Mouse (Mus musculus) MEL (cell line): ENCODE measurements at regions not wholly inside any gene's neighbourhood (a gene's known extent, or its start where the extent isn't known, plus 50 kb on each side); places are given as distances from the start of the nearest gene placed in this dataset.

Source experiments
- DNase-seq: peaks from one replicate; pipeline ENCODE4 v3.0.0; 2011; ENCODE audit warnings: low read depth, low spot score
- H3K27ac ChIP-seq: 2 replicates; pipeline ENCODE4 v1.5.1; 2012; ENCODE audit warnings: low read depth, mild to moderate bottlenecking, control low read depth, low read length, moderate library complexity; ENCODE audit not compliant: control insufficient read depth
- H3K27me3 ChIP-seq, 2 experiments: fragments of 150-350 bp in 1 of 2; sonication (generic) in 1 of 2; 2 replicates each; pipeline ENCODE4 v1.6.1; 2012; ENCODE audit warnings: low read length in 2 of 2, mild to moderate bottlenecking in 2 of 2, improper control_type of control experiment in 1 of 2, moderate library complexity in 1 of 2; ENCODE audit not compliant: insufficient read depth in 2 of 2, control insufficient read depth in 1 of 2
- H3K36me3 ChIP-seq, 2 experiments: 2 replicates each; pipeline ENCODE4 v1.6.1; 2012 to 2014; ENCODE audit warnings: low read length in 2 of 2, improper control_type of control experiment in 1 of 2, inconsistent platforms in 1 of 2, mild to moderate bottlenecking in 1 of 2; ENCODE audit not compliant: insufficient read depth in 2 of 2, control insufficient read depth in 1 of 2
- H3K4me1 ChIP-seq, 2 experiments: fragments of 150-350 bp in 1 of 2; sonication (generic) in 1 of 2; 2 replicates each; pipeline ENCODE4 v1.6.1; 2012; ENCODE audit warnings: low read length in 2 of 2, improper control_type of control experiment in 1 of 2, mild to moderate bottlenecking in 1 of 2; ENCODE audit not compliant: insufficient read depth in 2 of 2, control insufficient read depth in 1 of 2
- H3K4me3 ChIP-seq, 2 experiments: fragments of 150-350 bp in 1 of 2; sonication (generic) in 1 of 2; 2 replicates each; pipeline ENCODE4 v1.5.1; 2012; ENCODE audit warnings: low read depth in 2 of 2, low read length in 2 of 2, mild to moderate bottlenecking in 2 of 2, moderate library complexity in 2 of 2, control low read depth in 1 of 2, improper control_type of control experiment in 1 of 2; ENCODE audit not compliant: control insufficient read depth in 1 of 2, insufficient read depth in 1 of 2
- H3K79me2 ChIP-seq: 2 replicates; pipeline ENCODE4 v1.6.1; 2012; ENCODE audit warnings: mild to moderate bottlenecking, low read length, moderate library complexity; ENCODE audit not compliant: control insufficient read depth, poor library complexity, insufficient read depth
- H3K9ac ChIP-seq: 2 replicates; pipeline ENCODE4 v1.6.1; 2012; ENCODE audit warnings: low read depth, mild to moderate bottlenecking, control low read depth, low read length, moderate library complexity; ENCODE audit not compliant: control insufficient read depth, poor library complexity, severe bottlenecking
- H3K9me3 ChIP-seq: fragments of 150-350 bp; sonication (generic); replicated peaks from 2 replicates; pipeline ENCODE4 v1.6.1; 2012; ENCODE audit warnings: mild to moderate bottlenecking, low read length, improper control_type of control experiment, moderate library complexity; ENCODE audit not compliant: insufficient read depth
- CHD1 ChIP-seq: IDR thresholded peaks from 2 replicates; pipeline ENCODE4 v1.6.1; 2012; ENCODE audit warnings: low read depth, mild to moderate bottlenecking, inconsistent platforms, low read length, improper control_type of control experiment
- CTCF ChIP-seq, 3 experiments: IDR thresholded peaks in 2 of 3; conservative IDR thresholded peaks in 1 of 3; 2 replicates each; pipeline ENCODE4 v1.5.1; 2011 to 2012; ENCODE audit warnings: low read length in 3 of 3, low read depth in 2 of 3, mild to moderate bottlenecking in 2 of 3, improper control_type of control experiment in 1 of 3, inconsistent platforms in 1 of 3, mixed read lengths in 1 of 3, moderate library complexity in 1 of 3; ENCODE audit not compliant: control insufficient read depth in 1 of 3, insufficient read depth in 1 of 3, poor library complexity in 1 of 3, severe bottlenecking in 1 of 3
- E2F4 ChIP-seq: IDR thresholded peaks from 2 replicates; pipeline ENCODE4 v1.6.1; 2011; ENCODE audit warnings: low read depth, low read length, improper control_type of control experiment, borderline replicate concordance
- EP300 ChIP-seq, 2 experiments: IDR thresholded peaks; 2 replicates each; pipeline ENCODE4 v1.6.1; 2011; ENCODE audit warnings: improper control_type of control experiment in 2 of 2, low read length in 2 of 2, low read depth in 1 of 2, mild to moderate bottlenecking in 1 of 2
- ETS1 ChIP-seq: IDR thresholded peaks from 2 replicates; pipeline ENCODE4 v1.6.1; 2012; ENCODE audit warnings: low read depth, mild to moderate bottlenecking, inconsistent platforms, low read length, improper control_type of control experiment, moderate library complexity
- MXI1 ChIP-seq: IDR thresholded peaks from 2 replicates; pipeline ENCODE4 v1.6.1; 2011; ENCODE audit warnings: mild to moderate bottlenecking, low read depth, low read length, improper control_type of control experiment
- MYC ChIP-seq: IDR thresholded peaks from 2 replicates; pipeline ENCODE4 v1.6.1; 2011; ENCODE audit warnings: low read depth, mild to moderate bottlenecking, low read length, improper control_type of control experiment, moderate library complexity
- POLR2A ChIP-seq, 2 experiments: IDR thresholded peaks; 2 replicates each; pipeline ENCODE4 v1.6.1; 2011 to 2012; ENCODE audit warnings: low read length in 2 of 2, mild to moderate bottlenecking in 2 of 2, control low read depth in 1 of 2, improper control_type of control experiment in 1 of 2, low read depth in 1 of 2, moderate library complexity in 1 of 2; ENCODE audit not compliant: control insufficient read depth in 1 of 2, insufficient read depth in 1 of 2, poor library complexity in 1 of 2
- POLR2AphosphoS5 ChIP-seq: IDR thresholded peaks from 2 replicates; pipeline ENCODE4 v1.6.1; 2012; ENCODE audit warnings: low read depth, borderline replicate concordance, mild to moderate bottlenecking, inconsistent platforms, low read length, moderate library complexity, mixed read lengths
- RAD21 ChIP-seq: IDR thresholded peaks from 2 replicates; pipeline ENCODE4 v1.6.1; 2011; ENCODE audit warnings: mild to moderate bottlenecking, low read depth, low read length, improper control_type of control experiment
- SIN3A ChIP-seq: IDR thresholded peaks from 2 replicates; pipeline ENCODE4 v1.6.1; 2012; ENCODE audit warnings: low read length, improper control_type of control experiment, inconsistent platforms
- SMC3 ChIP-seq: IDR thresholded peaks from 2 replicates; pipeline ENCODE4 v1.6.1; 2011; ENCODE audit warnings: low read depth, low read length, improper control_type of control experiment
- TAL1 ChIP-seq: IDR thresholded peaks from 2 replicates; pipeline ENCODE4 v1.6.1; 2012; ENCODE audit warnings: mild to moderate bottlenecking, inconsistent platforms, low read length, moderate library complexity, mixed read lengths
- TBP ChIP-seq: IDR thresholded peaks from 2 replicates; pipeline ENCODE4 v1.8.0; 2011; ENCODE audit warnings: low read depth, low read length, improper control_type of control experiment
- TCF12 ChIP-seq: IDR thresholded peaks from 2 replicates; pipeline ENCODE4 v1.6.1; 2014; ENCODE audit warnings: low read depth, mild to moderate bottlenecking, inconsistent platforms, low read length, improper control_type of control experiment, moderate library complexity
- UBTF ChIP-seq: IDR thresholded peaks from 2 replicates; pipeline ENCODE4 v1.6.1; 2012; ENCODE audit warnings: low read depth, mild to moderate bottlenecking, inconsistent platforms, low read length, improper control_type of control experiment, moderate library complexity, borderline replicate concordance; ENCODE audit not compliant: insufficient read depth
- USF1 ChIP-seq: IDR thresholded peaks from 2 replicates; pipeline ENCODE4 v1.6.1; 2014; ENCODE audit warnings: low read depth, mild to moderate bottlenecking, inconsistent platforms, low read length, improper control_type of control experiment, moderate library complexity
- USF2 ChIP-seq, 2 experiments: IDR thresholded peaks; 2 replicates each; pipeline ENCODE4 v1.6.1; 2011 to 2012; ENCODE audit warnings: improper control_type of control experiment in 2 of 2, low read length in 2 of 2, borderline replicate concordance in 1 of 2, inconsistent platforms in 1 of 2, low read depth in 1 of 2, mild to moderate bottlenecking in 1 of 2; ENCODE audit not compliant: insufficient read depth in 1 of 2

DNA sequence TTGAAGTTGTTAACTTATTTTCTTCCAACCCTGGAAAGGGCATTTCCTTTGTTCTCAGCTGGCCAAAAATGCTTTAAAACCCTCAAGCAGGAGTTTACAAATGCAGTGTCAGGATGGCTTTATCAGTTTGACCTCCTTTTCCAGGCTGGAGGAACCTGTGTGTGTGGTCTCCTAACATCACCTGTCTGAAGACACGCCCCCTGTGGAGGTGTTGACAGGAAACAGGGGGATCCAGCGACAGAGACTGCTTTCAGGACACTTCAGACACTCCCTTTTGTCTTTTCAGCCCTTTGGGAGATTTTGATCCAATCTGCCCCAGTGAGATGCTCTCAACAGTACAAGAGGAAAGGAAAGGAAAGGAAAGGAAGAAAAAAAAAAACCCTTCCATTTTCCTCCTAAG, 202.5 kb upstream of the Jade1 start:
- H3K36me3 ChIP-seq = no peaks in the 10 kb centered on the region
- H3K9me3 ChIP-seq = no peaks in the 10 kb centered on the region
- no peak for TF ChIP-seq SMC3
- no peak for TF ChIP-seq TBP
- TF ChIP-seq SIN3A = no peak
- TF ChIP-seq USF2 (IDR thresholded peaks at IDR 0.05; ENCODE audit: borderline replicate concordance in 1 of 2, insufficient read depth in 1 of 2, low read depth in 1 of 2, low read length in 2 of 2) = no peak
- no peak for TF ChIP-seq MXI1
- TF ChIP-seq MYC = no peak
- TF ChIP-seq CHD1 = no peak
- no peak for TF ChIP-seq USF1
- no peak for TF ChIP-seq POLR2A (IDR thresholded peaks at IDR 0.05; ENCODE audit: control insufficient read depth in 1 of 2, insufficient read depth in 1 of 2, low read depth in 1 of 2, low read length in 2 of 2, poor library complexity in 1 of 2)
- TF ChIP-seq TCF12 = no peak
- no peak for TF ChIP-seq EP300 (IDR thresholded peaks at IDR 0.05; ENCODE audit: low read depth in 1 of 2, low read length in 2 of 2)
- TF ChIP-seq RAD21 = no peak
- no peak for TF ChIP-seq TAL1
- TF ChIP-seq UBTF = no peak
- TF ChIP-seq CTCF (IDR thresholded peaks at IDR 0.05 in 2 of 3, conservative IDR thresholded peaks at IDR 0.05 in 1 of 3; ENCODE audit: control insufficient read depth in 1 of 3, insufficient read depth in 1 of 3, low read depth in 2 of 3, low read length in 3 of 3, poor library complexity in 1 of 3, severe bottlenecking in 1 of 3) = no peak
- TF ChIP-seq ETS1 = no peak
- TF ChIP-seq, all 39 proteins: peak for 0
- Histone ChIP-seq H3K4me3 (no peak overlapping the region), H3K79me2 (no peaks in the 10 kb centered on the region), H3K4me1 (0 out of 4 replicates have a peak, but pooled peaks cover 0 to 2% of the 10 kb centered on the region in 2 experiments), H3K9ac (no peak overlapping the region), H3K27me3 (no peaks in the 10 kb centered on the region; a peak in 2 of 4 replicates), H3K27ac (no peak overlapping the region)
- no peak for DNase-seq

DNA sequence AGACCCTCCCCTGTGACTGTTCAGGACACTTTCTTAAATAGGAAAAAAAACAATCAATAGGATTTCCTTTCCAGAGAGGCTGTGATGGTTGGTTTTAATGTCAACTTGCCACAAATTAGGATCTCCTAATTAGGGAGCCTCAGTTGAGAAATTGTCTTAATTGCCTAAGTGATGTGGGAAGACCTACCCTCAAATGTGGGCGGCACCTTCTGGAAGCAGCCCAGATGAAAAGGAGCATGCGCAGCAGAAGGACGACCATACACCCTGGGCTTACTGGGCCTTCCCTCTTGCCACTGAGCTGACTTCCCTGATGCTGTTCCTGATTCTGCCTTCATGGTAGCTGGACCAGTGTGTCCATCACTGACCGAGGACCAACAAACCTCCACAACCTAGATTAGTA, 203.7 kb upstream of the Jade1 start:
- Histone ChIP-seq H3K9me3 (no peaks in the 10 kb centered on the region), H3K36me3 (no peaks in the 10 kb centered on the region), H3K27me3 (no peaks in the 10 kb centered on the region; a peak in 2 of 4 replicates), H3K4me3 (no peak overlapping the region), H3K4me1 (0 out of 4 replicates have a peak, but pooled peaks cover 0 to 2% of the 10 kb centered on the region in 2 experiments), H3K9ac (no peak overlapping the region), H3K27ac (no peak overlapping the region), H3K79me2 (no peaks in the 10 kb centered on the region)
- TF ChIP-seq RAD21 (no peak), POLR2AphosphoS5 (no peak), E2F4 (no peak)
- no peak for DNase-seq
